In the genomic region with DNA sequence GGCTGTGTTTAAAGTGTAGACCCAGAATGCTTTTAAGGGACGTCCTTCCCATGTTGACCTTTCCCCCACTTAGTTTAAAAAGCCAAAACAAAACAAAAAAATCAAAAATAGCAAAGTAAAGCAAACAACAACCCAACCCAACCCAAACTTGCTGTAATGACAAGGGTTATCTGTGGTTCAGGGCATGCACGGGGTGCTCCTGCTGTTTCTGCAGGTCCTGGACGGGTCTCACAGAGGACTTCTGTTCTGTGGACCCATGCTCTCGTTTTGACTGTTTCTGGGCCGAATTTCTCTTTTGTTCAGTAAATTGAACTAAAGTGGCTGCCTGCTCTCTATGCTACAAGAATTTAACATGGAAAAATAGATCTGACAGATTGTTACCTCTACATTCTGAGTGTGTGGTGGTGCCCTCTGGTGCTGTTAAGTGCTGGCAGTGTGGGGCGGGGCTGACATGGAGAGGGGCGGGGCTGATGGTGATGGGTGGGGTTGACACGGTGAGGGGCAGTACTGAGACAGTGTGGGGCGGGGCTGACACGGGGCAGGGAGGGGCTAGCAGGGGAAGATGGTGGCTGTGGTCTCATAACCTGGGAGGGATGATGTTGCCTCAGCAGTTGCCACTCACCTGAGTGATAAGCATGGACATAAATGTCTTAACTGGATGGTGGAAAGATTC, we compare ENCODE assay signal across 8 mouse cellular contexts. TPM values are rescaled to one million over a fixed set of nuclear protein-coding genes. Genes with fewer than 3 reads are reported as not detected.
DNase-seq lines count a peak whose midpoint lies in the region; ATAC-seq and TF ChIP-seq lines count a peak whose summit lies in the region.

No protein-coding gene starts in this region.

- peak; percentile 45; the same call in 1 of the 2 replicates for ATAC-seq in hindbrain, embryonic 11.5 days (ENCODE audit: low FRiP score)
- ATAC-seq in hindbrain, embryonic 14.5 days (ENCODE audit: low FRiP score) = no peak
- peak; percentile 64; the same call in 1 of the 2 replicates for ATAC-seq in stomach, embryonic 15.5 days (ENCODE audit: insufficient read depth, low FRiP score, low read depth)

- H3K9ac ChIP-seq in hindbrain, embryonic 11.5 days (ENCODE audit: low read depth, low read length) = no peak overlapping the region
- H3K9ac ChIP-seq in hindbrain, embryonic 14.5 days = no peak overlapping the region
- no peak overlapping the region for H3K9ac ChIP-seq in liver, adult 2 months (ENCODE audit: low read depth, low read length)
- H3K9ac ChIP-seq in stomach, embryonic 15.5 days = no peak overlapping the region

- TF ChIP-seq CTCF in liver, adult 2 months (IDR thresholded peaks at IDR 0.05; ENCODE audit: low read depth, low read length) = 0 out of 2 replicates have a peak, but pooled peaks have one; percentile 5

- WGBS in hindbrain, embryonic 11.5 days = 42% methylated on average over 10 of the region's 10 CpGs
- WGBS in hindbrain, embryonic 14.5 days = 36% methylated on average over 10 of the region's 10 CpGs
- 23% methylated on average over 10 of the region's 10 CpGs for WGBS in liver, adult 2 months
- WGBS in stomach, embryonic 15.5 days = 23% methylated on average over 10 of the region's 10 CpGs

- peaks cover 28% of the 10 kb centered on the region; the same call in 1 of the 2 replicates for H3K79me2 ChIP-seq in liver, adult 2 months (ENCODE audit: control insufficient read depth, insufficient read depth, low read length)

- no peaks in the 10 kb centered on the region for H3K9me3 ChIP-seq in hindbrain, embryonic 11.5 days (ENCODE audit: control insufficient read depth, low read length)
- no peaks in the 10 kb centered on the region for H3K9me3 ChIP-seq in hindbrain, embryonic 14.5 days (ENCODE audit: control insufficient read depth, low read length)
- no peaks in the 10 kb centered on the region for H3K9me3 ChIP-seq in stomach, embryonic 15.5 days

- H3K4me3 ChIP-seq in hindbrain, embryonic 11.5 days (ENCODE audit: low read depth, low read length) = no peak overlapping the region
- H3K4me3 ChIP-seq in hindbrain, embryonic 14.5 days (replicated peaks; ENCODE audit: low read length) = no peak overlapping the region
- no peak overlapping the region for H3K4me3 ChIP-seq in liver, adult 2 months (ENCODE audit: insufficient read depth, low read depth, low read length)
- H3K4me3 ChIP-seq in stomach, embryonic 15.5 days (replicated peaks) = no peak overlapping the region

- H3K27ac ChIP-seq in hindbrain, embryonic 11.5 days (ENCODE audit: low read depth, low read length) = no peak overlapping the region
- no peak overlapping the region for H3K27ac ChIP-seq in hindbrain, embryonic 14.5 days
- no peak overlapping the region for H3K27ac ChIP-seq in liver, adult 2 months (replicated peaks; ENCODE audit: insufficient read depth, low read depth, low read length)
- no peak overlapping the region for H3K27ac ChIP-seq in stomach, embryonic 15.5 days

- no peak overlapping the region for H3K4me2 ChIP-seq in hindbrain, embryonic 11.5 days (replicated peaks; ENCODE audit: low read depth, low read length)
- no peak overlapping the region for H3K4me2 ChIP-seq in hindbrain, embryonic 14.5 days (replicated peaks)
- H3K4me2 ChIP-seq in stomach, embryonic 15.5 days = no peak overlapping the region; the same call in 1 of the 2 replicates

- H3K36me3 ChIP-seq in hindbrain, embryonic 11.5 days (ENCODE audit: control insufficient read depth, insufficient read depth, low read length) = no peaks in the 10 kb centered on the region
- no peaks in the 10 kb centered on the region for H3K36me3 ChIP-seq in hindbrain, embryonic 14.5 days (replicated peaks; ENCODE audit: control insufficient read depth, insufficient read depth)
- H3K36me3 ChIP-seq in liver, adult 2 months (ENCODE audit: control insufficient read depth, insufficient read depth, low read length) = no peaks in the 10 kb centered on the region
- H3K36me3 ChIP-seq in stomach, embryonic 15.5 days = no peaks in the 10 kb centered on the region

- TF ChIP-seq POLR2A in liver, adult 2 months (IDR thresholded peaks at IDR 0.05; ENCODE audit: extremely low read depth, insufficient read depth, low read length) = no peak

- no peak for DNase-seq in hindbrain, embryonic 11.5 days (ENCODE audit: low spot score)
- DNase-seq in hindbrain, embryonic 14.5 days (ENCODE audit: low spot score) = no peak
- peak; percentile 60 for DNase-seq in CD4-positive helper T cell, adult 2 months (ENCODE audit: low read depth, low spot score)
- peak; percentile 73 for DNase-seq in c-Kit-positive CD71-positive TER-119-positive erythroid progenitor cells, embryonic 14.5 days (ENCODE audit: low spot score)
- DNase-seq in liver, adult 2 months (ENCODE audit: extremely low read depth, low read depth, low spot score) = peak; percentile 49
- DNase-seq in urinary bladder, postnatal 14 days (ENCODE audit: low spot score) = no peak
- DNase-seq in right cerebral cortex, postnatal 25 days = no peak

- H3K27me3 ChIP-seq in hindbrain, embryonic 11.5 days (ENCODE audit: control insufficient read depth, insufficient read depth, low read length) = no peaks in the 10 kb centered on the region
- H3K27me3 ChIP-seq in hindbrain, embryonic 14.5 days (ENCODE audit: control insufficient read depth, insufficient read depth, low read length) = no peaks in the 10 kb centered on the region
- H3K27me3 ChIP-seq in liver, adult 2 months (ENCODE audit: control insufficient read depth, insufficient read depth, low read length) = no peaks in the 10 kb centered on the region
- H3K27me3 ChIP-seq in stomach, embryonic 15.5 days (replicated peaks) = no peaks in the 10 kb centered on the region

- H3K4me1 ChIP-seq in hindbrain, embryonic 11.5 days (replicated peaks; ENCODE audit: control insufficient read depth, insufficient read depth, low read length) = peaks cover 26% of the 10 kb centered on the region
- H3K4me1 ChIP-seq in hindbrain, embryonic 14.5 days (replicated peaks; ENCODE audit: control insufficient read depth, insufficient read depth, low read length) = peaks cover 66% of the 10 kb centered on the region
- H3K4me1 ChIP-seq in liver, adult 2 months (ENCODE audit: control insufficient read depth, insufficient read depth, low read length) = peaks cover 17% of the 10 kb centered on the region
- H3K4me1 ChIP-seq in stomach, embryonic 15.5 days = peaks cover 45% of the 10 kb centered on the region

RNA-seq across cellular contexts. Expression of a gene that starts 49.2 kb away (rescaled TPM):
- 42.3 and 68.2 TPM in 2 replicates for polyA plus RNA-seq in hindbrain, embryonic 11.5 days (2014; fragmentation: Nextera tagmentation; extraction: Ambion mirVana)
- polyA plus RNA-seq in hindbrain, embryonic 14.5 days (2014; fragmentation: Nextera tagmentation; extraction: Ambion mirVana) = 46.5 and 51.2 TPM in 2 replicates
- total RNA-seq in liver, adult 2 months (2014; rRNA removed) = 10.7 and 12.4 TPM in 2 replicates
- 6.3 and 7.2 TPM in 2 replicates for polyA plus RNA-seq in liver, adult 2 months (2012; rRNA removed)
- 30.7 and 31.9 TPM in 2 replicates for polyA plus RNA-seq in stomach, embryonic 15.5 days (2015; fragmentation: Nextera tagmentation; extraction: Ambion mirVana)

Comparison
In these comparisons a context has a peak if more than half of its experiments do, and no peak if none do; other contexts are left out.
1. DNase-seq: peak in CD4-positive helper T cell, adult 2 months (single experiment), c-Kit-positive CD71-positive TER-119-positive erythroid progenitor cells, embryonic 14.5 days (single experiment) and liver, adult 2 months (single experiment); none in hindbrain, embryonic 11.5 days (single experiment), hindbrain, embryonic 14.5 days (single experiment), urinary bladder, postnatal 14 days (single experiment) and right cerebral cortex, postnatal 25 days (single experiment).